23 mouse cellular contexts compared by ENCODE assay signal in genomic region chr16:34199543-34199942, GRCm38 (mm10).
"Had no signal": no experiment of that assay in that cellular context is flagged by ENCODE, and none has a peak within 500 bp of the region (broad histone marks: within the 10 kb centered on the region; RNA-seq: fewer than 3 reads in every experiment).

No protein-coding gene starts in this region.

- H3K27ac ChIP-seq: intestine, embryonic 15.5 days; limb, embryonic 15.5 days; liver, embryonic 14.5 days; macrophage; midbrain, embryonic 12.5 days; midbrain, embryonic 15.5 days; neural tube, embryonic 12.5 days; neural tube, embryonic 15.5 days had no signal

- H3K4me1 ChIP-seq: intestine, embryonic 15.5 days; neural tube, embryonic 12.5 days; neural tube, embryonic 15.5 days had no signal

- H3K4me2 ChIP-seq: intestine, embryonic 15.5 days; limb, embryonic 15.5 days; liver, embryonic 11.5 days; lung, embryonic 14.5 days; midbrain, embryonic 12.5 days; midbrain, embryonic 15.5 days; neural tube, embryonic 12.5 days; neural tube, embryonic 15.5 days had no signal

- ATAC-seq: intestine, embryonic 15.5 days; liver, postnatal 0 days; lung, postnatal 0 days; midbrain, embryonic 15.5 days had no signal

- H3K27me3 ChIP-seq: intestine, embryonic 15.5 days; limb, embryonic 15.5 days; midbrain, embryonic 15.5 days; neural tube, embryonic 12.5 days; neural tube, embryonic 15.5 days had no signal

- DNase-seq: kidney, adult 11 months; kidney, adult 8-10 months; kidney, postnatal 14 days; kidney, postnatal 4 days; layer of hippocampus, adult 9-11 months; layer of hippocampus, postnatal 36 days; liver, postnatal 0 days; lung, embryonic 14.5 days; right cerebral cortex, adult 18-20 months; right cerebral cortex, postnatal 14 days; thymus, adult 18-20 months; thymus, postnatal 14 days; thymus, postnatal 4 days had no signal

- H3K4me3 ChIP-seq: intestine, embryonic 15.5 days; limb, embryonic 15.5 days; midbrain, embryonic 12.5 days; midbrain, embryonic 15.5 days; neural tube, embryonic 12.5 days; neural tube, embryonic 15.5 days had no signal

- H3K9me3 ChIP-seq: intestine, embryonic 15.5 days; limb, embryonic 15.5 days; midbrain, embryonic 12.5 days; midbrain, embryonic 15.5 days; neural tube, embryonic 12.5 days; neural tube, embryonic 15.5 days had no signal

- H3K9ac ChIP-seq: intestine, embryonic 15.5 days; limb, embryonic 15.5 days; liver, embryonic 14.5 days; liver, postnatal 0 days; lung, embryonic 14.5 days; midbrain, embryonic 12.5 days; midbrain, embryonic 15.5 days; neural tube, embryonic 12.5 days; neural tube, embryonic 15.5 days had no signal
